10 mouse cellular contexts compared by ENCODE assay signal in genomic region chr8:125413001-125413909, GRCm38 (mm10).
DNase-seq lines count a peak whose midpoint lies in the region; ATAC-seq lines count a peak whose summit lies in the region.
"Had no signal": no experiment of that assay in that cellular context is flagged by ENCODE, and none has a peak within 500 bp of the region (broad histone marks: within the 10 kb centered on the region; RNA-seq: fewer than 3 reads in every experiment).

No protein-coding gene starts in this region.

- H3K27me3 ChIP-seq in forebrain, embryonic 10.5 days (ENCODE audit: poor library complexity, severe bottlenecking), result no peaks in the 10 kb centered on the region
- H3K27me3 ChIP-seq in forebrain, embryonic 11.5 days (ENCODE audit: control insufficient read depth, insufficient read depth, low read length), result no peaks in the 10 kb centered on the region
- H3K27me3 ChIP-seq in kidney, embryonic 15.5 days, result no peaks in the 10 kb centered on the region
- no peaks in the 10 kb centered on the region for H3K27me3 ChIP-seq in embryonic facial prominence, embryonic 11.5 days (ENCODE audit: control insufficient read depth, insufficient read depth, low read length)
- H3K27me3 ChIP-seq in midbrain, embryonic 13.5 days, result 0 out of 2 replicates have a peak, but pooled peaks cover 3% of the 10 kb centered on the region

- no peaks in the 10 kb centered on the region for H3K9me3 ChIP-seq in forebrain, embryonic 10.5 days
- no peaks in the 10 kb centered on the region for H3K9me3 ChIP-seq in forebrain, embryonic 11.5 days (ENCODE audit: control insufficient read depth, low read length)
- H3K9me3 ChIP-seq in kidney, embryonic 15.5 days (replicated peaks), result no peaks in the 10 kb centered on the region
- H3K9me3 ChIP-seq in embryonic facial prominence, embryonic 11.5 days (replicated peaks; ENCODE audit: control insufficient read depth, low read length), result no peaks in the 10 kb centered on the region
- H3K9me3 ChIP-seq in midbrain, embryonic 13.5 days, result no peaks in the 10 kb centered on the region

- H3K4me2 ChIP-seq in forebrain, embryonic 11.5 days (ENCODE audit: low read depth, low read length, severe bottlenecking), result no peak overlapping the region
- peak overlapping the region; percentile 24 for H3K4me2 ChIP-seq in kidney, embryonic 15.5 days
- H3K4me2 ChIP-seq in embryonic facial prominence, embryonic 11.5 days (ENCODE audit: low read depth, low read length), result no peak overlapping the region
- H3K4me2 ChIP-seq in midbrain, embryonic 13.5 days (replicated peaks), result peak overlapping the region; percentile 36

- no peak for DNase-seq in forebrain, embryonic 10.5 days (ENCODE audit: extremely low spot score, low spot score)
- no peak for DNase-seq in forebrain, embryonic 11.5 days (ENCODE audit: low spot score)
- no peak for DNase-seq in kidney, adult 18-20 months
- no peak for DNase-seq in embryonic facial prominence, embryonic 11.5 days (ENCODE audit: low spot score)
- DNase-seq: kidney, postnatal 4 days; lung, adult 2 months had no signal

- peaks cover 39% of the 10 kb centered on the region for H3K4me1 ChIP-seq in forebrain, embryonic 10.5 days
- peaks cover 6% of the 10 kb centered on the region; the same call in 1 of the 2 replicates for H3K4me1 ChIP-seq in forebrain, embryonic 11.5 days (replicated peaks; ENCODE audit: control insufficient read depth, insufficient read depth, low read length)
- H3K4me1 ChIP-seq in kidney, embryonic 15.5 days, result peaks cover 16% of the 10 kb centered on the region
- no peaks in the 10 kb centered on the region; the same call in 1 of the 2 replicates for H3K4me1 ChIP-seq in embryonic facial prominence, embryonic 11.5 days (ENCODE audit: control insufficient read depth, insufficient read depth, low read length)
- peaks cover 20% of the 10 kb centered on the region for H3K4me1 ChIP-seq in midbrain, embryonic 13.5 days (replicated peaks)

- H3K36me3 ChIP-seq in forebrain, embryonic 10.5 days (replicated peaks), result peaks cover 2% of the 10 kb centered on the region; the same call in 1 of the 2 replicates
- no peaks in the 10 kb centered on the region for H3K36me3 ChIP-seq in forebrain, embryonic 11.5 days (ENCODE audit: control insufficient read depth, insufficient read depth, low read length)
- peaks cover 7% of the 10 kb centered on the region for H3K36me3 ChIP-seq in kidney, embryonic 15.5 days
- no peaks in the 10 kb centered on the region for H3K36me3 ChIP-seq in embryonic facial prominence, embryonic 11.5 days (replicated peaks; ENCODE audit: control insufficient read depth, insufficient read depth, low read depth, low read length)
- peaks cover 19% of the 10 kb centered on the region for H3K36me3 ChIP-seq in midbrain, embryonic 13.5 days

- H3K9ac ChIP-seq in forebrain, embryonic 11.5 days (ENCODE audit: low read length), result no peak overlapping the region; the same call in 1 of the 2 replicates
- H3K9ac ChIP-seq in kidney, embryonic 15.5 days, result no peak overlapping the region
- peak overlapping the region; percentile 26; the same call in 1 of the 2 replicates for H3K9ac ChIP-seq in embryonic facial prominence, embryonic 11.5 days (replicated peaks; ENCODE audit: low read length)
- no peak overlapping the region for H3K9ac ChIP-seq in midbrain, embryonic 13.5 days (replicated peaks)

- 22% methylated on average over 13 of the region's 13 CpGs for WGBS in forebrain, embryonic 10.5 days
- WGBS in forebrain, embryonic 11.5 days, result 23% methylated on average over 13 of the region's 13 CpGs
- WGBS in kidney, embryonic 15.5 days, result 23% methylated on average over 13 of the region's 13 CpGs
- 22% methylated on average over 13 of the region's 13 CpGs for WGBS in embryonic facial prominence, embryonic 11.5 days
- WGBS in midbrain, embryonic 13.5 days, result 12% methylated on average over 13 of the region's 13 CpGs

- ATAC-seq in forebrain, embryonic 11.5 days (replicated peaks; ENCODE audit: low FRiP score), result no peak
- 0 out of 2 replicates have a peak, but pooled peaks have one; percentile 17 for ATAC-seq in kidney, embryonic 15.5 days (replicated peaks; ENCODE audit: low FRiP score)
- ATAC-seq in embryonic facial prominence, embryonic 11.5 days (replicated peaks; ENCODE audit: insufficient number of reproducible peaks, low FRiP score, low TSS enrichment, low read depth), result 0 out of 2 replicates have a peak, but pooled peaks have one; percentile 17
- peak; percentile 69 for ATAC-seq in midbrain, embryonic 13.5 days
- no peak for ATAC-seq in megakaryocyte-erythroid progenitor cell, adult 5-6 weeks (replicated peaks; ENCODE audit: low FRiP score, low TSS enrichment, poor library complexity, severe bottlenecking)
- no peak for ATAC-seq in megakaryocyte, adult 5-6 weeks (ENCODE audit: poor library complexity, severe bottlenecking)

- peak overlapping the region; percentile 75 for H3K27ac ChIP-seq in forebrain, embryonic 10.5 days
- no peak overlapping the region for H3K27ac ChIP-seq in forebrain, embryonic 11.5 days (ENCODE audit: low read depth, low read length)
- H3K27ac ChIP-seq in kidney, embryonic 15.5 days, result peak overlapping the region; percentile 48; the same call in 1 of the 2 replicates
- no peak overlapping the region for H3K27ac ChIP-seq in embryonic facial prominence, embryonic 11.5 days (replicated peaks; ENCODE audit: low read depth, low read length)
- peak overlapping the region; percentile 56; the same call in 1 of the 2 replicates for H3K27ac ChIP-seq in midbrain, embryonic 13.5 days

- no peak overlapping the region for H3K4me3 ChIP-seq in forebrain, embryonic 10.5 days
- H3K4me3 ChIP-seq in forebrain, embryonic 11.5 days (ENCODE audit: low read depth, low read length), result no peak overlapping the region
- H3K4me3 ChIP-seq in kidney, embryonic 15.5 days (replicated peaks), result no peak overlapping the region
- no peak overlapping the region for H3K4me3 ChIP-seq in embryonic facial prominence, embryonic 11.5 days (ENCODE audit: low read depth, low read length)
- no peak overlapping the region for H3K4me3 ChIP-seq in midbrain, embryonic 13.5 days (replicated peaks)

Comparison
In these comparisons a context has a peak if more than half of its experiments do, and no peak if none do; other contexts are left out.
1. H3K27ac ChIP-seq: peak in forebrain, embryonic 10.5 days (single experiment), kidney, embryonic 15.5 days (single experiment) and midbrain, embryonic 13.5 days (single experiment); none in forebrain, embryonic 11.5 days (single experiment) and embryonic facial prominence, embryonic 11.5 days (single experiment).
2. ATAC-seq: peak in kidney, embryonic 15.5 days (single experiment), embryonic facial prominence, embryonic 11.5 days (single experiment) and midbrain, embryonic 13.5 days (single experiment); none in forebrain, embryonic 11.5 days (single experiment), megakaryocyte-erythroid progenitor cell, adult 5-6 weeks (single experiment) and megakaryocyte, adult 5-6 weeks (single experiment).
3. H3K4me2 ChIP-seq: peak in kidney, embryonic 15.5 days (single experiment) and midbrain, embryonic 13.5 days (single experiment); none in forebrain, embryonic 11.5 days (single experiment) and embryonic facial prominence, embryonic 11.5 days (single experiment).